ENCODE assay signal across 8 mouse cellular contexts in the genomic region with DNA sequence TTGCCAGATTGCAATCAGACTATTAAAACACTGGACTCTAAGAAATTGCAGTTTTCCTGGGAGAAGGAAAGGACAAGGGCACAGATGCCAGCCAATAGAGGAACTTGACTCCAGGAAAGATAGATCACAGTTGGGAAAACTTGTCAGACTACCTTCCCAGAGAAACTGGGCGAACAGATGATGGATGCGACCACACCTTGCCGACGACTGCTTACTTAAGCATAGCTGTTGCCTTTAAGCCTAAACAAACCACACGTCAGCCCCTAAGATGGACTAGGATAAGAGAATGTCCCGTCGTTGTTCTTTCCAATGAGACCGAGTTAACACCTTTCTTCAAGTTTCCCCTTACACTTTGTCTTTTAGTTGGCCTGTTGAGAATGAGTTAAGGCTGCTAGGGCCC. TPM values are rescaled to one million over a fixed set of nuclear protein-coding genes. Genes with fewer than 3 reads are reported as not detected.
DNase-seq lines count a peak whose midpoint lies in the region; ATAC-seq and TF ChIP-seq lines count a peak whose summit lies in the region.

No protein-coding gene starts in this region.

- H3K36me3 ChIP-seq in erythroblast, embryonic 14.5 days (ENCODE audit: control insufficient read depth), result peaks cover 36% of the 10 kb centered on the region
- peaks cover 28% of the 10 kb centered on the region for H3K36me3 ChIP-seq in limb, embryonic 14.5 days (ENCODE audit: control insufficient read depth, insufficient read depth, low read length)
- peaks cover 3% of the 10 kb centered on the region; the same call in 1 of the 2 replicates for H3K36me3 ChIP-seq in stomach, embryonic 15.5 days

- H3K4me1 ChIP-seq in erythroblast, embryonic 14.5 days (ENCODE audit: control insufficient read depth), result peaks cover 56% of the 10 kb centered on the region
- peaks cover 13% of the 10 kb centered on the region for H3K4me1 ChIP-seq in limb, embryonic 14.5 days (ENCODE audit: control insufficient read depth, insufficient read depth, low read length)
- H3K4me1 ChIP-seq in stomach, embryonic 15.5 days, result peaks cover 16% of the 10 kb centered on the region

- no peak for TF ChIP-seq POLR2A in limb, embryonic 14.5 days (IDR thresholded peaks at IDR 0.05; ENCODE audit: borderline replicate concordance, extremely low read depth, insufficient read depth, insufficient read length)

- H3K9me3 ChIP-seq in erythroblast, embryonic 14.5 days (ENCODE audit: control insufficient read depth, low read length), result no peaks in the 10 kb centered on the region
- H3K9me3 ChIP-seq in limb, embryonic 14.5 days (ENCODE audit: control insufficient read depth, low read length), result no peaks in the 10 kb centered on the region
- H3K9me3 ChIP-seq in stomach, embryonic 15.5 days, result no peaks in the 10 kb centered on the region

- H3K4me2 ChIP-seq in limb, embryonic 14.5 days (replicated peaks; ENCODE audit: low read depth, low read length, severe bottlenecking), result peak overlapping the region; percentile 83
- peak overlapping the region; percentile 77 for H3K4me2 ChIP-seq in stomach, embryonic 15.5 days

- 54% methylated on average over 8 of the region's 8 CpGs for WGBS in limb, embryonic 14.5 days
- WGBS in stomach, embryonic 15.5 days, result 18% methylated on average over 8 of the region's 8 CpGs

- H3K27ac ChIP-seq in limb, embryonic 14.5 days (replicated peaks; ENCODE audit: low read depth, low read length), result peak overlapping the region; percentile 97
- H3K27ac ChIP-seq in stomach, embryonic 15.5 days, result peak overlapping the region; percentile 98

- DNase-seq in thymus, postnatal 25 days, result peak; percentile 6
- DNase-seq in thymus, postnatal 0 days (ENCODE audit: low spot score), result no peak
- DNase-seq in limb, embryonic 14.5 days (ENCODE audit: low spot score), result peak; percentile 29
- no peak for DNase-seq in right cerebral cortex, postnatal 14 days
- no peak for DNase-seq in urinary bladder, postnatal 10 days (ENCODE audit: low spot score)

- H3K9ac ChIP-seq in limb, embryonic 14.5 days (ENCODE audit: low read depth, low read length, severe bottlenecking), result peak overlapping the region; percentile 96
- no peak overlapping the region for H3K9ac ChIP-seq in stomach, embryonic 15.5 days

- peaks cover 6% of the 10 kb centered on the region; the same call in 1 of the 2 replicates for H3K27me3 ChIP-seq in erythroblast, embryonic 14.5 days (ENCODE audit: control insufficient read depth)
- H3K27me3 ChIP-seq in limb, embryonic 14.5 days (ENCODE audit: control insufficient read depth, insufficient read depth, low read length), result no peaks in the 10 kb centered on the region
- H3K27me3 ChIP-seq in stomach, embryonic 15.5 days (replicated peaks), result no peaks in the 10 kb centered on the region

- ATAC-seq in erythroblast, adult 5-6 weeks (replicated peaks; ENCODE audit: low FRiP score, poor library complexity, severe bottlenecking), result no peak
- no peak for ATAC-seq in limb, embryonic 14.5 days (ENCODE audit: low FRiP score, low read depth)
- ATAC-seq in stomach, embryonic 15.5 days (ENCODE audit: insufficient read depth, low FRiP score, low read depth), result no peak

- peak overlapping the region; percentile 79 for H3K4me3 ChIP-seq in erythroblast, embryonic 14.5 days (replicated peaks)
- H3K4me3 ChIP-seq in limb, embryonic 14.5 days (replicated peaks; ENCODE audit: low read length), result peak overlapping the region; percentile 100
- peak overlapping the region; percentile 94 for H3K4me3 ChIP-seq in stomach, embryonic 15.5 days (replicated peaks)

RNA-seq across cellular contexts. Expression of a gene that starts 0.5 kb away (rescaled TPM):
- polyA plus RNA-seq in erythroblast, embryonic 14.5 days (2012), result 14.1 and 15.2 TPM in 2 replicates
- total RNA-seq in erythroblast, adult 5-6 weeks (2015; ENCODE audit: low replicate concordance), result 200 and 219 TPM in 2 replicates
- 299 and 336 TPM in 2 replicates for total RNA-seq in erythroblast, adult 5-6 weeks (2017; ENCODE audit: low replicate concordance)
- 53.3 and 54.4 TPM in 2 replicates for polyA plus RNA-seq in thymus, postnatal 0 days (2015; fragmentation: Nextera tagmentation; extraction: Ambion mirVana)
- 35.4 and 41.0 TPM in 2 replicates for polyA plus RNA-seq in limb, embryonic 14.5 days (2012; rRNA removed)
- 42.4 and 43.4 TPM in 2 replicates for polyA plus RNA-seq in limb, embryonic 14.5 days (2014; fragmentation: Nextera tagmentation; extraction: Ambion mirVana)
- 56.2 and 58.7 TPM in 2 replicates for polyA plus RNA-seq in stomach, embryonic 15.5 days (2015; fragmentation: Nextera tagmentation; extraction: Ambion mirVana)

RNA-seq across cellular contexts. Expression of a gene that starts 33.6 kb away (rescaled TPM):
- 7.0 and 7.3 TPM in 2 replicates for polyA plus RNA-seq in erythroblast, embryonic 14.5 days (2012)
- 96.8 and 109 TPM in 2 replicates for total RNA-seq in erythroblast, adult 5-6 weeks (2015; ENCODE audit: low replicate concordance)
- total RNA-seq in erythroblast, adult 5-6 weeks (2017; ENCODE audit: low replicate concordance), result 201 and 217 TPM in 2 replicates
- polyA plus RNA-seq in thymus, postnatal 0 days (2015; fragmentation: Nextera tagmentation; extraction: Ambion mirVana), result 37.2 and 43.2 TPM in 2 replicates
- polyA plus RNA-seq in limb, embryonic 14.5 days (2012; rRNA removed), result 34.9 and 48.3 TPM in 2 replicates
- 48.9 and 51.4 TPM in 2 replicates for polyA plus RNA-seq in limb, embryonic 14.5 days (2014; fragmentation: Nextera tagmentation; extraction: Ambion mirVana)
- 48.9 and 49.5 TPM in 2 replicates for polyA plus RNA-seq in stomach, embryonic 15.5 days (2015; fragmentation: Nextera tagmentation; extraction: Ambion mirVana)

RNA-seq across cellular contexts. Expression of a gene that starts 40.2 kb away (rescaled TPM):
- polyA plus RNA-seq in erythroblast, embryonic 14.5 days (2012), result 60.5 and 63.9 TPM in 2 replicates
- total RNA-seq in erythroblast, adult 5-6 weeks (2015; ENCODE audit: low replicate concordance), result 23.2 and 26.1 TPM in 2 replicates
- 14.7 and 46.3 TPM in 2 replicates for total RNA-seq in erythroblast, adult 5-6 weeks (2017; ENCODE audit: low replicate concordance)
- polyA plus RNA-seq in thymus, postnatal 0 days (2015; fragmentation: Nextera tagmentation; extraction: Ambion mirVana), result 32.1 and 37.7 TPM in 2 replicates
- 71.3 and 99.1 TPM in 2 replicates for polyA plus RNA-seq in limb, embryonic 14.5 days (2012; rRNA removed)
- polyA plus RNA-seq in limb, embryonic 14.5 days (2014; fragmentation: Nextera tagmentation; extraction: Ambion mirVana), result 57.5 and 61.2 TPM in 2 replicates
- 54.3 and 55.7 TPM in 2 replicates for polyA plus RNA-seq in stomach, embryonic 15.5 days (2015; fragmentation: Nextera tagmentation; extraction: Ambion mirVana)

Comparison
In these comparisons a context has a peak if more than half of its experiments do, and no peak if none do; other contexts are left out.
1. DNase-seq: peak in thymus, postnatal 25 days (single experiment) and limb, embryonic 14.5 days (single experiment); none in thymus, postnatal 0 days (single experiment), right cerebral cortex, postnatal 14 days (single experiment) and urinary bladder, postnatal 10 days (single experiment).
2. Peak in every context shown above with its lines, with median percentiles within 50 percentile points of each other: H3K4me3 ChIP-seq.